In genomic region chr7:27560291-27560887, GRCm38 (mm10) we compare ENCODE assay signal across 14 mouse cellular contexts. TPM values are rescaled to one million over a fixed set of nuclear protein-coding genes. Genes with fewer than 3 reads are reported as not detected.
DNase-seq lines count a peak whose midpoint lies in the region; TF ChIP-seq lines count a peak whose summit lies in the region.
"Had no signal": no experiment of that assay in that cellular context is flagged by ENCODE, and none has a peak within 500 bp of the region (broad histone marks: within the 10 kb centered on the region; RNA-seq: fewer than 3 reads in every experiment).

No protein-coding gene starts in this region.

- DNase-seq in embryo, embryonic 10.5 days (ENCODE audit: low spot score) = peak; percentile 3
- DNase-seq in embryo, embryonic 10 days (ENCODE audit: low spot score) = no peak
- DNase-seq in heart, adult 18-20 months = peak; percentile 71 to 76
- DNase-seq in heart, postnatal 36 days = peak; percentile 31 to 67
- DNase-seq in adrenal gland, adult 8-10 months = no peak
- no peak for DNase-seq in urinary bladder, postnatal 14 days (ENCODE audit: low spot score)
- no peak for DNase-seq in layer of hippocampus, postnatal 14 days (ENCODE audit: low spot score in 2 of 2)
- DNase-seq: embryo, embryonic 11 days; left cerebral cortex, postnatal 4 days; right cerebral cortex, adult 18-20 months; thymus, adult 18-20 months had no signal

- no peak overlapping the region for H3ac ChIP-seq in C2C12 (ENCODE audit: control insufficient read depth, insufficient read length, low read depth)

- no peak for TF ChIP-seq CTCF in C2C12 (IDR thresholded peaks at IDR 0.05; ENCODE audit: control insufficient read depth, insufficient read depth, insufficient read length)

- H3K79me3 ChIP-seq in C2C12 (ENCODE audit: low read depth) = peaks cover 7% of the 10 kb centered on the region

- H3K4me3 ChIP-seq in C2C12 (ENCODE audit: insufficient read depth, poor library complexity, severe bottlenecking) = no peak overlapping the region
- H3K4me3 ChIP-seq: forebrain, embryonic 15.5 days had no signal

- intact Hi-C loops in heart, postnatal 36 days (cut with DNase I) = no loop called here

- H3K36me3 ChIP-seq in C2C12 (ENCODE audit: control insufficient read depth, insufficient read depth) = peaks cover 22% of the 10 kb centered on the region

- H3K27me3 ChIP-seq in C2C12 (ENCODE audit: control insufficient read depth, insufficient read depth, insufficient read length) = no peaks in the 10 kb centered on the region
- H3K27me3 ChIP-seq: forebrain, embryonic 15.5 days had no signal

- peaks cover 28% of the 10 kb centered on the region for H3K79me2 ChIP-seq in C2C12 (ENCODE audit: control insufficient read depth, insufficient read depth)

TF ChIP-seq in C2C12, 6 proteins besides CTCF, POLR2A, EP300 and RAD21:
- TF ChIP-seq MYOG (IDR thresholded peaks at IDR 0.05; ENCODE audit: control insufficient read depth, extremely low read depth, insufficient read length) (no peak), MYOD1 (IDR thresholded peaks at IDR 0.05; ENCODE audit: control insufficient read depth, insufficient read length, low read depth) (peak; percentile 91)

RNA-seq across cellular contexts. Expression of gene 2310022A10Rik, which starts 7.4 kb away (rescaled TPM):
- polyA plus RNA-seq in C2C12 (2012; fragmentation: generic; extraction: Trizol) = 26.9 TPM
- total RNA-seq in heart, adult 18-20 months (2021) = 10 to 100 TPM; 63.8 to 64.7 TPM
- total RNA-seq in heart, postnatal 36 days (2021) = 10 to 100 TPM; 67.6 to 69.0 TPM
- total RNA-seq in adrenal gland, adult 8-10 months (2022) = 10 to 100 TPM; 21.6 to 23.8 (median 22.0) TPM
- total RNA-seq in layer of hippocampus, postnatal 14 days (2021) = 10 to 100 TPM; 20.8 to 21.4 TPM

RNA-seq across cellular contexts. Expression of gene Pld3, which starts 7.4 kb away (rescaled TPM):
- 60.5 TPM for polyA plus RNA-seq in C2C12 (2012; fragmentation: generic; extraction: Trizol)
- 10 to 100 TPM; 29.8 to 30.9 TPM for total RNA-seq in heart, adult 18-20 months (2021)
- 10 to 100 TPM; 26.0 to 29.0 TPM for total RNA-seq in heart, postnatal 36 days (2021)
- 100 to 1,000 TPM; 135 to 205 (median 166) TPM for total RNA-seq in adrenal gland, adult 8-10 months (2022)
- total RNA-seq in layer of hippocampus, postnatal 14 days (2021) = 100 to 1,000 TPM; 585 to 592 TPM

RNA-seq across cellular contexts. Expression of gene Akt2, which starts 31.0 kb away (rescaled TPM):
- polyA plus RNA-seq in C2C12 (2012; fragmentation: generic; extraction: Trizol) = 102 TPM
- total RNA-seq in heart, adult 18-20 months (2021) = 100 to 1,000 TPM; 168 to 200 TPM
- 100 to 1,000 TPM; 172 to 194 TPM for total RNA-seq in heart, postnatal 36 days (2021)
- 100 to 1,000 TPM; 162 to 282 (median 233) TPM for total RNA-seq in adrenal gland, adult 8-10 months (2022)
- total RNA-seq in layer of hippocampus, postnatal 14 days (2021) = 100 to 1,000 TPM in 1 of 2 experiments, 10 to 100 TPM in 1; 93.7 to 103 TPM

RNA-seq across cellular contexts. Expression of gene Hipk4, which starts 37.3 kb away (rescaled TPM):
- polyA plus RNA-seq in C2C12 (2012; fragmentation: generic; extraction: Trizol) = 0.70 TPM
- under 1 TPM in 1 of 2 experiments, not detected in 1; 0.10 TPM for total RNA-seq in heart, adult 18-20 months (2021)
- total RNA-seq in heart, postnatal 36 days (2021) = under 1 TPM; 0.14 to 0.17 TPM
- total RNA-seq in adrenal gland, adult 8-10 months (2022) = 1 to 10 TPM in 1 of 4 experiments, under 1 TPM in 3; 0.23 to 1.1 (median 0.61) TPM
- total RNA-seq in layer of hippocampus, postnatal 14 days (2021) = under 1 TPM in 1 of 2 experiments, not detected in 1; 0.35 TPM
- total RNA-seq: megakaryocyte, adult 5-6 weeks had no signal

Comparison
In these comparisons a context has a peak if more than half of its experiments do, and no peak if none do; other contexts are left out.
1. DNase-seq: peak in embryo, embryonic 10.5 days (single experiment), heart, adult 18-20 months (2 of 2) and heart, postnatal 36 days (2 of 2); none in embryo, embryonic 10 days (single experiment), adrenal gland, adult 8-10 months (single experiment), urinary bladder, postnatal 14 days (single experiment) and layer of hippocampus, postnatal 14 days (0 of 2).
2. RNA of gene Pld3, which starts 7.4 kb away (total RNA-seq): 585 to 592 TPM in layer of hippocampus, postnatal 14 days and 135 to 205 TPM in adrenal gland, adult 8-10 months; 29.8 to 30.9 TPM in heart, adult 18-20 months and 26.0 to 29.0 TPM in heart, postnatal 36 days; every median in the first group is over 4 times any median in the second.